Mouse (Mus musculus) neural tube, embryonic 12.5 days (tissue): Measurements from ENCODE around the gene Map4k5. TPM values are rescaled to one million over a fixed set of nuclear protein-coding genes. Genes with fewer than 3 reads are reported as not detected.

Experiments
- ATAC-seq: fragments of 200-750 bp; cut with Nextera tagmentation; 2 replicates; pipeline ENCODE4 v1.8.0; 2017; ENCODE audit warnings: low read depth, mild to moderate bottlenecking, moderate TSS enrichment, moderate library complexity; ENCODE audit not compliant: low FRiP score
- H3K27ac ChIP-seq: fragments of 300-500 bp; sonication (generic); 2 replicates; pipeline ENCODE4 v1.5.1; 2016
- H3K27me3 ChIP-seq: fragments of 300-500 bp; sonication (generic); replicated peaks from 2 replicates; pipeline ENCODE4 v1.6.1; 2016; ENCODE audit warnings: mild to moderate bottlenecking
- H3K36me3 ChIP-seq: fragments of 300-500 bp; sonication (generic); 2 replicates; pipeline ENCODE4 v1.6.1; 2016; ENCODE audit warnings: mild to moderate bottlenecking
- H3K4me1 ChIP-seq: fragments of 300-500 bp; sonication (generic); 2 replicates; pipeline ENCODE4 v1.6.1; 2016
- H3K4me2 ChIP-seq: fragments of 300-500 bp; sonication (generic); replicated peaks from 2 replicates; pipeline ENCODE4 v1.6.1; 2016; ENCODE audit warnings: mild to moderate bottlenecking
- H3K4me3 ChIP-seq: fragments of 300-500 bp; sonication (generic); 2 replicates; pipeline ENCODE4 v1.5.1; 2016
- H3K9ac ChIP-seq: fragments of 300-500 bp; sonication (generic); 2 replicates; pipeline ENCODE4 v1.6.1; 2016; ENCODE audit warnings: mild to moderate bottlenecking
- H3K9me3 ChIP-seq: fragments of 300-500 bp; sonication (generic); 2 replicates; pipeline ENCODE4 v1.6.1; 2016; ENCODE audit warnings: mild to moderate bottlenecking
- WGBS: fragments of 180-500 bp; shearing (Covaris S2); methylation state at CpG from one replicate; pipeline ENCODE4 v1.1.7; 2016; 5-methylcytosine and 5-hydroxymethylcytosine counted together
- polyA plus RNA-seq: library from polyadenylated mRNA; unstranded; fragments of >200 nt; fragmentation: Nextera tagmentation; extraction: Ambion mirVana; gene quantifications from 2 replicates; pipeline ENCODE4 v1.2.1, GENCODE M21; 2016

Gene Map4k5
- polyA plus RNA-seq, 1 experiment from 2014 or later: 44.6 TPM

DNA sequence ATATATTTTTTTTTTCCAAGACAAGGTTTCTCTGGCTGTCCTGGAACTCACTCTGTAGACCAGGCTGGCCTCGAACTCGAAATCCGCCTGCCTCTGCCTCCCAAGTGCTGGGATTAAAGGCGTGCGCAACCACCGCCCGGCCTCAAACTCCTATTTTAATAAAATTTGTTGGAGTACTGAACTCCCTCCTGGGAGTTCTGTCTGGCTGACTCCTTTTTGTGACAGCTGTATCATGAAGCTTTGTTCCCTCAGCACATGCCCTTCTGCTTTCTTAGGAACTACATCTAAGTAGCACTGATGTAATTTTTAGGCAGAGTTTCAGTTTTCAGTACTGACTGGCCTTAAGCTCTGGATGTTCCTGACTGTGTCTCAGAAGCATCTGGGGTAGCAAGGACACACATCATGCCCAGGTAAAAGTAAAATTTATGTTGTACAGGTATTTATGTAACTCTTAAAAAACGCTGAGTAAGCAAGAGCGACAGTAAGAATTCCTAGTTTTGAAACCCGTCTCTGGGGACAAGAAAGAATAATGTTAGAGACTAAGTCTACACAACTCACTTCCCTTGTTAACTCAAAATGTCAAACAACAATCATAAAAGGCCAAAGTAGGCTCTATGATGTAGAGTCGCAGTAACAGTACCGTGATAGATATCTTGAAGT lies 37.2 kb downstream of the Map4k5 start:
- H3K4me2 ChIP-seq: no peak overlapping the region
- H3K9me3 ChIP-seq: no peaks in the 10 kb centered on the region
- H3K4me3 ChIP-seq: no peak overlapping the region
- H3K9ac ChIP-seq: no peak overlapping the region
- WGBS: 97% methylated on average over 12 of the region's 12 CpGs
- no peak overlapping the region for H3K27ac ChIP-seq
- no peak for ATAC-seq
- H3K4me1 ChIP-seq: no peaks in the 10 kb centered on the region
- H3K36me3 ChIP-seq: peaks cover 20% of the 10 kb centered on the region
- H3K27me3 ChIP-seq: no peaks in the 10 kb centered on the region

DNA sequence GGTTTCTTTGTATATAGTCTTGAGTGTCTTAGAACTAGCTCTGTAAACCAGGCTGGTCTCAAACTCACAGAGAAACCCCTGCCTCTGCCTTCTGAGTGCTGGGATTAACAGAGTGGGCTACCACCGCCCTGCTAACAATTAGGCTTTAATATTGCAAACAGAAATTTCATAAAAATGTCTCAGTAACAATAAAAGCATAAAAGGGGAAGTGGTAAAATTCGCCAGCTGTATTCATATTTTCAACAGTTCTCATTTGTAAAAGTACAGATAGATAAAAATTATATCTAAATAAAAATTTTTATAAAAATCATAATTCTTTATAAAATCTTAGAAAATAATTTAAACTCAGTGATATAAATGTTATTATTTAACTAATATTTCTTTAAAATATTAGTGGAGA lies 39.1 kb downstream of the Map4k5 start:
- no peaks in the 10 kb centered on the region for H3K9me3 ChIP-seq
- ATAC-seq: no peak
- H3K27ac ChIP-seq: no peak overlapping the region
- no peaks in the 10 kb centered on the region for H3K4me1 ChIP-seq
- H3K9ac ChIP-seq: no peak overlapping the region
- WGBS: 90% methylated on average over 2 of the region's 2 CpGs
- H3K4me3 ChIP-seq: no peak overlapping the region
- H3K36me3 ChIP-seq: peaks cover 26% of the 10 kb centered on the region
- H3K4me2 ChIP-seq: no peak overlapping the region
- H3K27me3 ChIP-seq: no peaks in the 10 kb centered on the region

GRCm38 (mm10) chr12:69853387-69853786 lies 39.6 kb downstream of the Map4k5 start:
- no peak overlapping the region for H3K4me2 ChIP-seq
- no peaks in the 10 kb centered on the region for H3K27me3 ChIP-seq
- no peaks in the 10 kb centered on the region for H3K4me1 ChIP-seq
- no peak overlapping the region for H3K4me3 ChIP-seq
- H3K9me3 ChIP-seq: no peaks in the 10 kb centered on the region
- H3K9ac ChIP-seq: no peak overlapping the region
- peaks cover 29% of the 10 kb centered on the region for H3K36me3 ChIP-seq
- no peak overlapping the region for H3K27ac ChIP-seq
- 91% methylated on average over 11 of the region's 11 CpGs for WGBS
- no peak for ATAC-seq

- WGBS: 86% methylated on average over 9 of the region's 9 CpGs
- Histone ChIP-seq H3K27ac (no peak overlapping the region), H3K36me3 (peaks cover 37% of the 10 kb centered on the region), H3K27me3 (no peaks in the 10 kb centered on the region), H3K4me2 (no peak overlapping the region), H3K4me3 (no peak overlapping the region), H3K4me1 (no peaks in the 10 kb centered on the region), H3K9ac (no peak overlapping the region), H3K9me3 (no peaks in the 10 kb centered on the region)
- no peak for ATAC-seq
Measured at GRCm38 (mm10) chr12:69852288-69852687, 40.7 kb downstream of the Map4k5 start.

DNA sequence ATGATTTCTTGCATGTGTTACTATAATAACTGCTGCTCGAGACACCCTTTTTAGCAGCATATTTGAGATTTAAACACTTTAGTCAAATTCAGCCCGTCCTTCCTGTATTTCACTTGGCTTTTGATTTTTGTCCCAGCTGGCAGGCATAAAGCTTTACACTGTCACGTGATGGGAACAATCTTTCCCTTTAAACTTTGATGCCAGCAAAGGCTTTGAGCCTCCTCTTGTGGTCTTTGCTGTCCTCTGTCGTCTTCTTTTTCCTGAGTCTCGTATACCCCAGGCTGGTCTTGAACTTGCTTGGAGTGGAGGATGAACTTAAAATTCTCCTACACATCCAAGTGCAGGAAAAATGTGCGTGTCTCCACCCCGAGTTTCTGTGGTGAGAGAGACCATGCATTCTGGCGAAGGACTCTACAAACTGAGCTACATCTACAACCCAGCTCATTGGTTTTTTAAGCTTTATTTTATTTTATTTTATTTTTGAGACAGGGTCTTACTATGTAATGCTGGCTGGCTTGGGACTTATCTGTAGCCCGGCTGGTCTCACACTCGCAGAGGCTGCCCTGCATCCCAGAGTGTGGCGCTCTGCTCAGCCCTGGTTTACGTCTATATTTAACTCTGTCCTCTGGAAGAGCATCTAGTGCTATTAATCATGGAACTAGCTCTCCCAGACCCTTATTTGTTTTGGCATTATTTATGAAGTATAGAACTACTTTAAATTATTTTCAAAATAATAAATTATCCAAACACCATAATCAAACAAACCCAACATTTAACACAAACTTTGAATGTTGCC lies 44.7 kb downstream of the Map4k5 start:
- Histone ChIP-seq H3K4me2 (no peak overlapping the region), H3K9ac (no peak overlapping the region), H3K27ac (no peak overlapping the region), H3K4me3 (no peak overlapping the region), H3K36me3 (peaks cover 44% of the 10 kb centered on the region), H3K9me3 (no peaks in the 10 kb centered on the region), H3K27me3 (no peaks in the 10 kb centered on the region), H3K4me1 (peaks cover 4% of the 10 kb centered on the region; the same call in 1 of the 2 replicates)
- ATAC-seq: no peak
- WGBS: 89% methylated on average over 12 of the region's 12 CpGs

DNA sequence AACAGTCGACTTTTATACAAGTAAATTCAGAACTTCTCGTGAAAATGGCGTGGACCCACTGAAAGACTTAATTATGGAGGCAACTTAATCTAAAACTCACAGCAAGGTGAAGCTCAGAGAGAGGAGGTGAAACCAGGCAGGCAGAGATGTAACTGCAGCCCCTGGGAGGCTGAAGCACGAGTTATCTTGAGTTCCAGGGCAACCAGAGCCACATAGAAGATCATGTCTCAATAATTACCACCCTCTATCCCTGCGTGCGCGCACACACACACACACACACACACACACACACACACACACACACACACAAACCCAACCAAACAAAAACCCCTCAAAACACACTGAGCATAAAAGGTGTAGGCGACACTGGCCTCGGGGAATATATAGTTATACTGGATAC lies 46.5 kb downstream of the Map4k5 start:
- peaks cover 41% of the 10 kb centered on the region for H3K36me3 ChIP-seq
- no peak overlapping the region for H3K4me3 ChIP-seq
- no peak overlapping the region for H3K4me2 ChIP-seq
- ATAC-seq: no peak
- 97% methylated on average over 9 of the region's 9 CpGs for WGBS
- H3K4me1 ChIP-seq: peaks cover 4% of the 10 kb centered on the region; the same call in 1 of the 2 replicates
- no peaks in the 10 kb centered on the region for H3K27me3 ChIP-seq
- no peak overlapping the region for H3K9ac ChIP-seq
- H3K9me3 ChIP-seq: no peaks in the 10 kb centered on the region
- no peak overlapping the region for H3K27ac ChIP-seq

- WGBS: 93% methylated on average over 9 of the region's 9 CpGs
- peaks cover 4% of the 10 kb centered on the region; the same call in 1 of the 2 replicates for H3K4me1 ChIP-seq
- H3K4me3 ChIP-seq: no peak overlapping the region
- no peak for ATAC-seq
- H3K9ac ChIP-seq: no peak overlapping the region
- no peak overlapping the region for H3K4me2 ChIP-seq
- H3K27ac ChIP-seq: no peak overlapping the region
- peaks cover 44% of the 10 kb centered on the region for H3K36me3 ChIP-seq
- no peaks in the 10 kb centered on the region for H3K27me3 ChIP-seq
- no peaks in the 10 kb centered on the region for H3K9me3 ChIP-seq
Measured at GRCm38 (mm10) chr12:69845722-69846121, 47.3 kb downstream of the Map4k5 start.

GRCm38 (mm10) chr12:69843531-69844445 lies 49.2 kb downstream of the Map4k5 start:
- H3K27ac ChIP-seq: no peak overlapping the region
- H3K4me1 ChIP-seq: peaks cover 4% of the 10 kb centered on the region; the same call in 1 of the 2 replicates
- H3K9ac ChIP-seq: no peak overlapping the region
- no peak overlapping the region for H3K4me3 ChIP-seq
- no peak overlapping the region for H3K4me2 ChIP-seq
- WGBS: 62% methylated on average over 19 of the region's 19 CpGs
- H3K9me3 ChIP-seq: no peaks in the 10 kb centered on the region
- no peaks in the 10 kb centered on the region for H3K27me3 ChIP-seq
- ATAC-seq: 0 out of 2 replicates have a peak, but pooled peaks have one; percentile 63
- H3K36me3 ChIP-seq: peaks cover 41% of the 10 kb centered on the region

DNA sequence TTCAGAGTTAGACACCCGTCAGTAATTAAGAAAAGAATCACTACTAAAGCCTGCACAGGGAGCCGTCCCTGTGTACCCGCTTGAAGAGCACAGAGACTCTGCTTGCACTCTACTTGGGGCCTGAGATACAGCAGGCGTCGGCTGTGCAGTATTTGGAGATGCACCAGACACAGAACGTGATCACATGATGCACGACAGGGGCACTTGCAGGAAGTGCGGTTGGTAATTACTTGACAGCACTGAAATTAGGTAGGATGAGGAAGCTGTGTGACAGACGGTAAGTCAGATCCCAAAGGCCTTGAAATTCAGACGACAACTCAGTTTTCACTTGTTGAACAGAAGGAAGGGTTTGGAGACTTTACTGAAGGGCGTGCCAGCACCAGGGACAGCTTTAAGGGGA lies 54.6 kb downstream of the Map4k5 start:
- Histone ChIP-seq H3K27ac (no peak overlapping the region), H3K36me3 (peaks cover 31% of the 10 kb centered on the region), H3K27me3 (no peaks in the 10 kb centered on the region), H3K4me3 (no peak overlapping the region), H3K9me3 (no peaks in the 10 kb centered on the region), H3K9ac (no peak overlapping the region), H3K4me1 (no peaks in the 10 kb centered on the region), H3K4me2 (no peak overlapping the region)
- WGBS: 88% methylated on average over 11 of the region's 11 CpGs
- ATAC-seq: no peak

- peaks cover 27% of the 10 kb centered on the region for H3K36me3 ChIP-seq
- no peak overlapping the region for H3K9ac ChIP-seq
- H3K4me2 ChIP-seq: no peak overlapping the region
- H3K27ac ChIP-seq: no peak overlapping the region
- no peak for ATAC-seq
- 88% methylated on average over 12 of the region's 12 CpGs for WGBS
- no peak overlapping the region for H3K4me3 ChIP-seq
- no peaks in the 10 kb centered on the region for H3K27me3 ChIP-seq
- no peaks in the 10 kb centered on the region for H3K4me1 ChIP-seq
- no peaks in the 10 kb centered on the region for H3K9me3 ChIP-seq
Measured at GRCm38 (mm10) chr12:69833982-69834604, 58.9 kb downstream of the Map4k5 start.

- no peak overlapping the region for H3K9ac ChIP-seq
- no peak for ATAC-seq
- H3K27me3 ChIP-seq: no peaks in the 10 kb centered on the region
- 95% methylated on average over 9 of the region's 9 CpGs for WGBS
- H3K36me3 ChIP-seq: peaks cover 28% of the 10 kb centered on the region
- no peak overlapping the region for H3K4me2 ChIP-seq
- no peaks in the 10 kb centered on the region for H3K9me3 ChIP-seq
- H3K4me3 ChIP-seq: no peak overlapping the region
- H3K27ac ChIP-seq: no peak overlapping the region
- H3K4me1 ChIP-seq: no peaks in the 10 kb centered on the region
Measured at GRCm38 (mm10) chr12:69831239-69831910, 61.6 kb downstream of the Map4k5 start.
